Mouse (Mus musculus) cerebral cortex, adult 2 months (tissue): Measurements from ENCODE around the gene Ano4.

ENCODE experiments used
- WGBS: fragments of 180-500 bp; shearing (Covaris S2); methylation state at CpG from one replicate; pipeline ENCODE4 v1.1.7; 2018; 5-methylcytosine and 5-hydroxymethylcytosine counted together

Ano4 gene

GRCm38 (mm10) chr10:89344491-89345195, at the start of gene Ano4:
Ano4 (minus strand) TSS chr10:89344762.
- under 1% methylated on average over 70 of the region's 70 CpGs for WGBS

GRCm38 (mm10) chr10:89392687-89393086, 48.1 kb upstream of the Ano4 start:
- 43% methylated on average over 4 of the region's 4 CpGs for WGBS

GRCm38 (mm10) chr10:89391571-89392163, 47.1 kb upstream of the Ano4 start:
- WGBS: 45% methylated on average over 4 of the region's 4 CpGs

GRCm38 (mm10) chr10:89386461-89386860, 41.9 kb upstream of the Ano4 start:
- WGBS: 79% methylated on average over 3 of the region's 3 CpGs

GRCm38 (mm10) chr10:89383462-89383861, 38.9 kb upstream of the Ano4 start:
- 12% methylated on average over 5 of the region's 5 CpGs for WGBS

- WGBS: 81% methylated on average over 4 of the region's 4 CpGs
Measured at GRCm38 (mm10) chr10:89377750-89378149, 33.2 kb upstream of the Ano4 start.

- WGBS: 54% methylated on average over 1 of the region's 1 CpGs
Measured at GRCm38 (mm10) chr10:89370051-89370450, 25.5 kb upstream of the Ano4 start.

GRCm38 (mm10) chr10:89358933-89359332, 14.4 kb upstream of the Ano4 start:
- WGBS: 78% methylated on average over 3 of the region's 3 CpGs

- WGBS: 82% methylated on average over 2 of the region's 2 CpGs
Measured at GRCm38 (mm10) chr10:89354639-89355038, 10.1 kb upstream of the Ano4 start.

- 45% methylated on average over 11 of the region's 11 CpGs for WGBS
Measured at GRCm38 (mm10) chr10:89351416-89351815, 6.9 kb upstream of the Ano4 start.

- 58% methylated on average over 6 of the region's 6 CpGs for WGBS
Measured at GRCm38 (mm10) chr10:89345606-89346005, 1.0 kb upstream of the Ano4 start.

- 51% methylated on average over 4 of the region's 4 CpGs for WGBS
Measured at GRCm38 (mm10) chr10:89345196-89345533, 603 bp upstream of the Ano4 start.

- 22% methylated on average over 4 of the region's 4 CpGs for WGBS
Measured at GRCm38 (mm10) chr10:89344132-89344490, 451 bp downstream of the Ano4 start.

- WGBS: 29% methylated on average over 8 of the region's 8 CpGs
Measured at GRCm38 (mm10) chr10:89343716-89344115, 846 bp downstream of the Ano4 start.

- WGBS: 100% methylated on average over 1 of the region's 1 CpGs
Measured at GRCm38 (mm10) chr10:89330261-89330660, 14.3 kb downstream of the Ano4 start.

GRCm38 (mm10) chr10:89329806-89330205, 14.8 kb downstream of the Ano4 start:
- 81% methylated on average over 8 of the region's 8 CpGs for WGBS

- 87% methylated on average over 8 of the region's 8 CpGs for WGBS
Measured at GRCm38 (mm10) chr10:89328876-89329275, 15.7 kb downstream of the Ano4 start.

- WGBS: 15% methylated on average over 15 of the region's 15 CpGs
Measured at GRCm38 (mm10) chr10:89327004-89327511, 17.5 kb downstream of the Ano4 start.

- 94% methylated on average over 5 of the region's 5 CpGs for WGBS
Measured at GRCm38 (mm10) chr10:89326383-89326782, 18.2 kb downstream of the Ano4 start.

- 56% methylated on average over 2 of the region's 2 CpGs for WGBS
Measured at GRCm38 (mm10) chr10:89300346-89300745, 44.2 kb downstream of the Ano4 start.

GRCm38 (mm10) chr10:89292784-89293183, 51.8 kb downstream of the Ano4 start:
- 69% methylated on average over 3 of the region's 3 CpGs for WGBS

- 63% methylated on average over 6 of the region's 6 CpGs for WGBS
Measured at GRCm38 (mm10) chr10:89290698-89291097, 53.9 kb downstream of the Ano4 start.

GRCm38 (mm10) chr10:89289290-89289689, 55.3 kb downstream of the Ano4 start:
- 90% methylated on average over 4 of the region's 4 CpGs for WGBS
